Mouse (Mus musculus) C2C12 (cell line): ENCODE data around the gene Fosb.

ENCODE experiments used
- CEBPB ChIP-seq: IDR thresholded peaks from one replicate; pipeline ENCODE4 v1.6.1; 2011; ENCODE audit warnings: low read depth, mild to moderate bottlenecking, control low read depth, moderate library complexity
- CTCF ChIP-seq: IDR thresholded peaks from one replicate; pipeline ENCODE4 v1.5.1; 2011; ENCODE audit not compliant: control insufficient read depth, insufficient read depth, insufficient read length
- FOSL1 ChIP-seq: IDR thresholded peaks from one replicate; pipeline ENCODE4 v1.8.0; 2011; ENCODE audit warnings: mild to moderate bottlenecking, low read length; ENCODE audit not compliant: poor library complexity, insufficient read depth, severe bottlenecking
- MAX ChIP-seq: IDR thresholded peaks from one replicate; pipeline ENCODE4 v1.6.1; 2011; ENCODE audit warnings: mild to moderate bottlenecking, control low read depth
- MYOG ChIP-seq: IDR thresholded peaks from one replicate; pipeline ENCODE4 v1.6.1; 2011; ENCODE audit not compliant: control insufficient read depth, insufficient read length; ENCODE audit errors: extremely low read depth
- USF1 ChIP-seq: IDR thresholded peaks from one replicate; pipeline ENCODE4 v1.6.1; 2011; ENCODE audit warnings: low read depth, mild to moderate bottlenecking, control low read depth, moderate library complexity

- no peak for TF ChIP-seq CTCF
- no peak for TF ChIP-seq USF1
- no peak for TF ChIP-seq MAX
- no peak for TF ChIP-seq FOSL1
- TF ChIP-seq MYOG, result no peak
- TF ChIP-seq CEBPB, result no peak
These were observed 3.8 kb downstream of the Fosb start for GRCm38 (mm10) chr7:19305796-19306765.
